Mouse (Mus musculus) thymus, postnatal 25 days (tissue): ENCODE results near the gene Pank2.
A peak's percentile ranks its signal among the peaks of the same experiment; 100 is the strongest.
"Not testable (repeated sequence)": the region's sequence is repeated elsewhere in the genome, so short reads cannot be mapped to it uniquely, and the experiment has no call there.

Experiments
- DNase-seq: peaks from one replicate; pipeline ENCODE4 v3.0.0; 2022

Pank2 gene

DNA sequence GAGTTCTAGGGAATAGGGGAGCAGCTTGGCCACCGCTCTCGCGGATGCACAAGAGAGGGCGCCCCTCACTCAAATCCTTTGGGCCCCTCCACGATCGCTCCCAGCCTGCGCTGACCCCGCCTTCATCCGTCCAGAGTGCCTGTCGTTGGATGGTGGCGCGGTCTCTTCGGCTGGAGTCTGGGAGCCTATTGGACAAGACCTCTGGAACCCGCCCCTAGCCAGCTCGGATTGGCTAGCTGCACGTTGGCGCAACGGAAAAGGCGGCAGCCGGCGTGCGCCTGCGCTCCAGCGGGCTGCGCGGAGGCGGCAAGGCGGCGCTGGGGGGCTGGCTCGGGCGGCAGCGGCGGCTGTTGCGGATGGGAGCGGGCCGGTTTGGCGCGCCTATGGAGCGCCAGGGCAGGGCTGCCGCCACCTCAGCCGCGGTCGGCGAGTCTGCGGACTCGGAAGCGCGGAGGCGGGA, at the start of gene Pank2:
Gene Pank2 (plus strand): TSS at position 283 of the 460 bp plus-strand sequence.
- peak; percentile 98 for DNase-seq

- DNase-seq: no peak
Observed at GRCm38 (mm10) chr2:131213773-131214172, 48.5 kb upstream of the Pank2 start.

DNA sequence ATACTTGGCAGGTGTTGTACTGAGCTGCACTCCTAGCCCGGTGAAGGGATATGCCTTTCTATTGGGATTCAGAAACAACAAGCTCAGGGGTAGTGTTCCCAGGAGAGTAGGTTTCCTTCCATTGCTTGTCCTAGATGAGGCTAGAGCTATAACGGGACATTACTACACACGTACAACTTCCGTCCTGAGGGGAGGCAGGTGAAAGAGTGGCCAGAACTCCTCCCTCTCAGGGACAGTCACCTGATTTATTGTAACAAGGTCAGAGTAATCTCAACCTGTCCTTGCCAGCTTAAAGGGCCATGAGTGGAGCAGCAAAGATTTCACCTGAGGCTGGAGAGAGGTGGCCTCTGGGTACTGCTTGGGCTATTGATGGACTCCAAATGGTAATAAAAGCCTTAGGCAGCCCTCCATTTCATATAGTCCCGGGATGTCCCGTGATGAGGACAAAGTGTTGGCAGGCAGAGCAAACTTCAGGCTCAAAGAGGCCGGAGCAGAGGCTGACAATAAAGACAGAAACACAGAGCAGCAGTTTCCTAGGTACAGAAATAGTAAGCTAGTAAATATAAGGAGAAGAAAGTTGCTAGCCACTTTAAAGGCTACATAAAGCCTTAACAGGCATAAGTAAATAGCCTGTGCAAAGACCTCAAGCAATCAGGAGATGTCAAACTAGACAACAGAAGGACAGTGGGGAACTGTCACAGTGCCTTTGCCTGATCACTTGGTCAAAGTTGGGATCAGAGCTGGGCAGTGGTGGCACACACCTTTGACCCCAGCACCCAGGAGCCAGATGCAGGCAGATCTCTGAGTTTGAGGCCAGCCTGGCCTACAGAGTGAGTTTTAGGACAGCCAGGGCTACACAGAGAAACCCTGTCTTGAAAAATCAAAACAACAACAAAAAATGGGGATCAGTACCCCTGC, 46.1 kb upstream of the Pank2 start:
- no peak for DNase-seq

DNA sequence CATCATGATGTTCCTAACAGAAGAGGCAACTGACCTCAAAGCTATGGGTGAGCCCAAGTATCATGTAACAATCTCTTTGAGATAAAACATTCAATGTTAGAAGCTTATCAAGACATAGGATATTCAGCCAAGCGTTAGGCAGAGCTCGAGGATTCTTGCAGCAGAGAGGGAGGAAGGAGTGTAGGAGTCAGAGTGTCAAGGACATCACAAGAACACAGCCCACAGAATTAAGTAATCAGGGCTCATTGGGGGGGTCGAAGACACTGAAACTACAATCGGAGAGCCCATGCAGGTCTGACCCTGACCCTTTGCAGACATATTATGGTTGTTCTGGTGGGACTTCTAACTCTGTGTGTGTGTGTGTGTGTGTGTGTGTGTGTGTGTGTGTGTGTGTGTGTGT, 42.3 kb upstream of the Pank2 start:
- DNase-seq: no peak

DNA sequence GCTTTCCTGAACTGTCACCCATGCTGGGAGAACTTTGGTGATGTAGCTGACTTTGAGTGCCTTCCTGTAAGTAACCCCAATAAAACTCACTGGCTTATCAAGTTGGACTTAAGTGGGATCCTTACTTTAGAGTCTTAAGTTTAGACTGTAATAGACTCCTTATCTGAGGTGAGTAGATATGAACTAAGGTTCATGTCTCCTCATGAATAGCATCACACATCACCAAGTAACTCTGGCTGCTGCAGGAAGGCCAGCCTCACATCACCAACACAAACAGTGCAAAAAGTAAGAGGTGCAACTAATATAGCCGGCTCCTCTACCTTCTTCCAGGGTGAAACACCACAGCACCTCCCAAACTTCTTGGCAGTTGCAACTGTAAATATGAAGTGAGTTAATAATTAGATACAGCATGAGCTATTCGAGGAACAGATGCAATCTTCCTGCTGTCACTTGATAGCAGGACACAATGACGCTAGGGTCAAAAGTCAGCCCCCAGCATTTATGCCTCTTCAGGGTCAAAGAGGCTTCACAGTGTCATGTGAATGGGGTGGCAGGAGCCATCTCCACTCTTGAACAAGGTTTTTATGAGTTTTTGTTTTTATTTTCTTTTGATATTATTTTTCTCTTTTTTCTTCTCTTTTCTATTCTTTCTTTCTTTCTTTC, 40.3 kb upstream of the Pank2 start:
- no peak for DNase-seq

DNA sequence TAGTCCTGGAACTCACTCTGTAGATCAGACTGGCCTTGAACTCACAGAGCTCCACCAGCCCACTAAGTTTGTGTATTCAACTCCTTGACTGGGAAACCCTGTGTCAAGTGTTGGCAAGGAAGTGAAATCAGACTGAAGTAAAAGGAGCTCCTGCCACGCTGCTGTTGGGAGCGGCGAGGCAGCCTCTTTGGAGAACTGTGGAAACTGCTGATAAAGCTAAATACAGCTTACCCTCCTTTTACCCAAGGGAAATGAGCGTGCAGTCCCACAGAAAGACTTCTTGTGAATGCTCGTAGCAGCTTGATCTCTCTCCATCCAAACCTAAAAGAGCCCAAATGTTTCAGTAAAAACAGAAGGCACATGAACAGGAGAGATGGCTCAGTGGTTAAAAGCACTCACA, 39.7 kb upstream of the Pank2 start:
- no peak for DNase-seq

DNA sequence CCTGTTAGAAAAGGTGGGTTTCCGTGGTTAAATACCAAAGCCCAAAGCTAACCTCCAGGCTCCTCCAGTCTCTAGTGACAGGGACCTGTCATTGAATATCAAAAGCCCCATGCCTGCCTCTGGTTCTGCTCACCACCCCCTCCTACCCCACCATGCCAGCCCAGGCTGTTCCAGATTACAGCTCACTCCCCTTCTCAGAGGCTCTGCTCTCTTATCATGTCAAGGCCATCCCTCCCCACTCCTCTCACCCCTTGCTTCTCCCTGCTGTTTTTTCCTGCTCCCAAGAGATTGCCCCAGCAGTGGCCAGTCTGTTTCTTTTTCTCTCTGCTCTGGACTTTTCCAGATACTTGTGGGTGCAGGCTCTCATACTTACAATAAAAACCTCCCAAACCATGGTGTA, 38.7 kb upstream of the Pank2 start:
- DNase-seq: no peak

- no peak for DNase-seq
Observed at GRCm38 (mm10) chr2:131225178-131225577, 37.1 kb upstream of the Pank2 start.

GRCm38 (mm10) chr2:131226669-131227068, 35.6 kb upstream of the Pank2 start:
- not testable (repeated sequence) for DNase-seq

DNA sequence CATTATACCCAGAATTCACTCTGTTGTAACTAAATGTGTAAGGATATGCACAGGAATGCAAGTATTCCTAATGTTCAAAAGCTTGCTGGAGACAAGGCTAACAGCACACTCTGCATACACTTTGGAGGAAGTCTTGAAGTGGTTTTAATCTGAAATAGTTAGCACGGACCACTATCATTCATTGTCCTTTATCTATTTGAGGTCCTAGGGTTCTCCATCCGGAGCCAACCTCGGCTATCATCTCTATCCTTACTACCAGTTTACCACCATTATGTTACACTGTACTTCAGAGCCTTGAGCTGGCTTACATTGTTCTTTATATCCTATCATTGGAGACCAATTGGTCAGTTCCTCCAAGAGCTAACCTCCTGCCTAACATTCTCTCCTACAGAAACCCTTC, 35.1 kb upstream of the Pank2 start:
- DNase-seq: no peak

GRCm38 (mm10) chr2:131232558-131232957, 29.7 kb upstream of the Pank2 start:
- peak; percentile 7 for DNase-seq

GRCm38 (mm10) chr2:131233307-131234126, 28.8 kb upstream of the Pank2 start, which contains the start of gene Mavs:
Gene Mavs (plus strand): TSS chr2:131234063.
- peak; percentile 93 for DNase-seq

DNA sequence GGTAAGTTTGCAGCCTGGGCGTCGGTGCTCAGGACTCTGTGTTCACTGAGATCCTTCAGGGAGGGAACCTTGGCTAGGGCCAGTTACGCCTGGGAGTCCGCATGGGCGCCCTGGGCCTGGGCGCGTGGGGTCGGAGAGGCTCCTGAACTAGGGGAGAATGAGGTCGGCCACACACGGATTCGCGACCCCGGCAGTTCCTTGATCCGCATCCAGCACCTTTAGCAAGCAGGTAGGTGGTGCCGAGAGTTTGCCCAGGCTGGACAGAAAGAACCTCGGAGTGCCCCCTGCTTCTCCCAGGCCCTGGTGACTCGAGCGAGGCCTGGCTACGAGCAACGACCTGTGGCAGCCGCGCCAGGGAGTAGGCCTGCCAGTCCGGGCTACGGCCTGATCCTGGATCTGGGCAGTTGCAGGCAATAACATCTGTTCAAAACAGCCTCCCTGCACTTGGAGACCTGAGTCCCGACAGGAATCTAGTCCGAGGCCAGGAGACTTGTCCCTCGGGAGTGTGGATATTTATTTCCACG, 28.1 kb upstream of the Pank2 start:
- DNase-seq: no peak

DNA sequence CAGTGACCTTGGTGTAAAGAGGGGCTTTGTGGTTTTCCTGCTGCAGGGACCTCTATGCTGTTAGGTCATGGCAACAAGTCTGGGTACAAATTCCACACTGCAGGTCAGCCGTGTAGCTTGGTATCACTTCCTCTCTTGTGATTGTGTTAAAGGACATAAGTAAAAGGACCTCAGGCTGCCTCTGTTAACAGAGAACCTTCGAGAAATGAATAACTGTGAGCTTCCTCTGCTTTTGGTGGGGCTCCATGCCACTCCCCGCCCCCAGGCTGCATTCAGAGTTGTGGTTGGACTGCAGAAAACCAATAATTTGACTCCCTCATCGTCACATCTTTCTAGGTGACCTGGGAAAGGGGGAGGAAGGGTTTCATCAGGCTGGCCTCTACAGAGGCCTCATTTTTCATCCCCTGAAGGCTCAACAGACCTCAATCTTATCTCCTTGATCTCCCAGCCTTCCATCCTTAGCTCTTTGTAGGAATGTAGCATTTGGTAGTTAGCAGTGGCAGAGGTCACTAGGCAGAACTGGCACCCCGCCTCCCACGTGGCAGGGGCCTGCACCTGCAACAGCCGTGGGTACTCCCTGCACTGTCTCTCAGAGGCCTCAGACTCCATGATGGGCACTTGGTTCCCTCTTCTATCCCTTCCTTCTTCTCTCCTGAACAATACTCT, 27.2 kb upstream of the Pank2 start:
- peak; percentile 8 for DNase-seq

DNA sequence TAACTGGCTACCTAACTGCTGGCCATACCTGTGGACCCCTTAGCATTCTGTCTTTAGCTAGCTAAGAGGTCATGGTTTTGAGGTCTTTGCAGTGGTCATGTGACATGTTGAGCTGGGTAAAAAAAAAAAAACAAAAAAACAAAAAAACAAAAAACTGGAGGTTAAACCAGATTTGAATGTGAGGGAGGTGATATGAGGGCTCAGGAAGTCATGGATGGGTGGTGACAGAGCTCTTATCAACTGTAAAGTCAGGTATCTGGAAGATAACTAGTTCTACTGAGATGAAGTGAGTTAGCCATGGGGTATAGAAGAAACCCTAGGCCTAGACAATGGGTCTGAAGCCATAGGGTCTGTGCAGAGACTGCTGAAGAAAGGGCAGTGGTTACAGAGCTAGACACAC, 20.1 kb upstream of the Pank2 start:
- no peak for DNase-seq

DNA sequence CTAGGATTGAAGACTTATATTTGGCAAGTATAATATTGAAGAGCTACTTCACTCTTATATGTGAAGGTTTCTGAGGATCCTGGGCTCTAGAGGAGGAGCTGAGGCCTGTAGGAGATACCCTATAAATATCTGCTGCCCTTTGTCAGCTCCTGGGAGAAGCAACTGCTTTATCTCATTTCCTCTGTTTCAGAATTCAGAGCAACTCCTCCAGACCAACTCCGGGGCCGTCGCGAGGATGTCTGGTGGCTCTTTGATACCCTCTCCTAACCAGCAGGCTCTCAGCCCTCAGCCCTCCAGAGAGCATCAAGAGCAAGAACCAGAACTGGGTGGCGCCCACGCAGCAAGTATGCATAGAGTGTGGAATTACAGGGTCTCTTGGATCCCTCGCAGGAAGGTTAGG, 19.4 kb upstream of the Pank2 start:
- no peak for DNase-seq

DNA sequence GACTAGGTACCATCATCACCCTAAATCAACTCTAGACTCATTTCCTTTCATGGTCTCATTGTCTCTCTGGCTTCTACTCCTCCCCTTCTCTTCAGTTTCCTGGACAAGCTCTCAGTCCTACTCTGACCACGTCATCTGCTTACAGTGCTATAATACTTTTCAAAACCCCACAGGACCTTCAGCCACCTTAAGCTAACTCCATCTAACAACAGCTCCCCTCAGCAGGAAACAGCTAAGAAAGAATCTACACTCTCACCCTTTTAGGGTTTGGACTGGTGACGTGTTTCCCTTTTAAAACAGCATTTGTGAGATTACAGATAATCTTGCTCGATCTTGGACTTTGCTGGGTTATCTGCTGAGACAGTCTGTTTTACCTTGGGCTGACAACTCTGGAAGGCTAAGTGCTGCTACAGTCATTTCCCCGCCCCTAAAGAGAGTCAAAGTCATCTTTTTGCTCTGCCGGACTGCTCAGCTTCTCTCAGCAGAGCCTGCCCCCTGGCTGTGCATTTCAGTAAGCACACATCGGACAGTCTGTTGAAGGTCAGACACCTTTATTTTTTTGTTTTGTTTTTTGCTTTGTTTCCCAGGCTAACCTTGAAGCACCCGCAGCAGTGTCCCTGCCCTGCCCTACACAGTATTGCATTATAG, 8.5 kb upstream of the Pank2 start:
- DNase-seq: peak; percentile 61

DNA sequence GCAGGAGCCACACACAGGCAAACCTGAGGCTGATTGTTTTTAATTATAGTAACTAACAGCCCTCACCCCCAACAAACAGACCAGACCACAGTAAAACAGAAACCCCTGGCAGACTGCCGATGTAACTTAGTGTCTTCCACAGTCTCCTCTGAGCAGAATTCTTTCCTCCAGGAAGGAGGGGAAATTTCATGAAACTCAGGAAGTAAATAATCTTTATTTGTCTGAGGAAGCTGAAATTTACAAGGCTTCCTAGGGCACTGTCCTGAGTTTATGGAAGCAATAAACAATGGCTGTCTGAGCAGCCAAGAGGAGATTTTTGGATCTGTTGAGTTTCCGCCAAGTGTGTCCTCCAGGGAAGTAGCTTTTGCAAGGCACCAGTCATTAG, 8.0 kb upstream of the Pank2 start:
- no peak for DNase-seq

- peak; percentile 38 for DNase-seq
Observed at GRCm38 (mm10) chr2:131255738-131256137, 6.6 kb upstream of the Pank2 start.

DNA sequence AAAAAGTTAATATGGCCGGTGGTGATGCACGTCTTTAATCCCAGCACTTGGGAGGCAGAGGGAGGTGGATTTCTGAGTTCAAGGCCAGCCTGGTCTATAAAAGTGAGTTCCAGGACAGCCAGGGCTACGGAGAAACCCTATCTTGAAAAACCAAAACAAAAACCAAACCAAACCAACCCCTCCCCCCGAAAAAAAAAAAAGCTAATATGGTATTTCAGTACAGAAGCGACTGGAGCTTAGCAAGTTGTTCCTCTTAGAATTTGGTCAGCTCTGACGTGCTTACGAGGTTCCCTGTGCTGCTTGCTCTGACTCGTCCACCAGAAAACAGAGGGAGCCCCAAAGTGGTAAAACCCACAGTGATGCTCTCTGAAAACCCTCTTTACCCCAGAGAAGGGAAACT, 3.6 kb upstream of the Pank2 start:
- no peak for DNase-seq

DNA sequence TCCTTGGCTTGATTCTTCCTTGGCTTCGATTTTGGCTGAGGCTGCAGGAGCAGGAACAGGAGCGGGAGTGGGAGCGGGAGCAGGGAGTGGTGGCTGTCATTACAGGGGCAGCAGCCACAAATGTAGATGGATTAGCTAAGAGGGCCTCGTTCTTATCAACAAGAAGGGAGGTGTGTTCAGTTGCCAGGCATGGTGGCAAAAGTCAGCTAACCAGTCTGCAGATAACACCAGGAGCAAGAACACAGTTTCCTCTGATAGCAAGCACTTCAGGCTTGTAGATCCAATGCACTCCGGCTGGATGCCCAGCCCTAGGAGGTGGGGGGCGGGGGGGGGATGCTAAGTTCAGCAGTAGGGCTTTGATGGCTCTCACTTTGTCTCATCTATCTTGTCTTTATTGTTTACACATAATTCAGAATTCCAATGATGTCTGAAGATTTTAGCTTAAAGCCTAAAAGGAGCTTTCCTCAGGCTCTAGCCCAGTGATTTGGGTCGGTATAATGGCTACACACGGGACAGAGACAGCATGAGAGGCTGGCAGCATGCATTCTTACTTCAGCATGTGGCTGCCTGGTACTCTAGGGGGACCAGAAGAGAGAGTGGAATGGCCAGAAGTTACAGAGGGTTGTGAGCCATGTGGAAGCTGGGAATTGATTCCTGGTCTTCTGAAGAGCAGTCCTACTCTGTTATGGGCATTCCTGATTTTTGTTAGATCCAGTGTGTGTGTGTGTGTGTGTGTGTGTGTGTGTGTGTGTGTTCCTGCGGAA, 1.6 kb upstream of the Pank2 start:
- no peak for DNase-seq
